Mouse (Mus musculus) c-Kit-positive CD71-negative TER-119-negative erythroid progenitor cells, embryonic 14.5 days (primary cell): Measurements from ENCODE around the gene Mtx2.

ENCODE experiments used
- DNase-seq: peaks from one replicate; pipeline ENCODE4 v3.0.0-alpha.2; 2013; ENCODE audit warnings: low read depth

The Mtx2 gene

DNA sequence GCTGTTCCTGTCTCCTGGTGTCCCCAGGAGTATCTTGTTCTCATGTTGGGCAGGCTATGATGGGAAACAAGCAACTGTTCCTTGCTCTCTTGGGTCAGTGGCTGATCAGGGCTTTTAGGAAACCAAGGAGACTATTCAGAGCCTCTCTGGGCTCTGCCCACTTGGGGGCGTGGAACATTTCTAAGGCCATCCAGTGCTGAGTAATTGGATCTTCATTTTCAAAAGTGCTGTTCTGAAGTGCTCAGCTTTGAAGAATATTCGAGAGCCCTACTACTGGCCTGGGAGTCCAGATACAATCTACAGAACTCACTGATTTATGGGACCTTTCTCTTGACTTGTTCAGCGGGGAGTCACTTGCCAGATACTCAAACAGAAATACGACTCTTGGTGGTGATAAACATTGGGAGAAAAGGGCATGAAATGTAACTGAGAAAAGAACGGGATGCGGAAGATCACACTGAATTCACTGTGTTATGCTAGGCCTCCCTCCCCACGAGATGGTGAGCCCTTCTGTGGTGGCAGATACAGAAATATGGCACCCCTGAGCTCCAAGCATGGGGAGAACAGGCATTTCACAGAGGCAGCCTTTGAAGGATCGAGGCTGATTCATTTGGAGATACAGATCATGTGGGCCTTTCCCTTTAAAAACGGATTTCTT is 92.4 kb downstream of the Mtx2 start:
- DNase-seq = no peak

DNA sequence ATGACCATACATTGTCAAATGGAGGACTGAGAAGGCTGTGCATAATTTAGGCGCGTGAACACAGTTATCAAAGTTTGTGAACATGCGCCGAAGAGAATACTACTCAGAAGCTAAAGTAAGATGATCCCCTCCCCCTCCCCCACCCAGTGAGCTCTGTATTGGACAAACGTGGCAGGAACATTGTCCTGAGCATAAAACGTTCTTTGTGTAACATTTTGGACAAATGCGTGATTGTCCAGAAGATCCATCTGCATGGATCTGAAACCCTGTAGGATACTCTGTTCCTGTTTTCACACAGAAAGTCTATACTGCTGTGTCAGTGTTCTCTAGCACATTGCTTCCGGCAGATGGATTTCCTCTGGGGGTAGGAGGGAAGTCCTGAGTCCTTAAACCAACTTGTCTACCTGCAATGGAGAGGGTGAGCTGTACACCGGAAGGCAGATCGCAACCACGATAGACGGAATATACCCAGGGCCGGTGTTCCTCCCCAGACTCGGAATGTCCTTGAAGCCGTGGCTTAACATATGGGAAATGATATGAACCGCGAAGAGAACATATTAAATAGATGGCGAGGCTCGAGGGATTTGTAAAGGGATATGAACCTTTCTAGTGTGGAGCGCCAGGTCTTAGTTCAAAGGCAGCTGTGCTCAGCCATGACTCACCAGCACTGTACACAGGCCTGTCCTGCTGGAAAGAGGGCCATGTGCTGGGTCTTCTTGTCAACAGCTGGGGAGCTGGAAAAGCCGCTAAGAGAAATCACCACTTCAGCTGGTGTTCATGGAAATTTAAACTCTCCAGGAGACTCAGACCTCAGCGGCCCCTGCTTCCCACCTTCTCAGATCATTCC is 100.6 kb downstream of the Mtx2 start:
- DNase-seq = peak; percentile 20
